Mouse (Mus musculus): ENCODE data around the gene Gm17364. TPM values are rescaled to one million over a fixed set of nuclear protein-coding genes. Genes with fewer than 3 reads are reported as not detected.
"Not testable (repeated sequence)": the region's sequence is repeated elsewhere in the genome, so short reads cannot be mapped to it uniquely, and the experiment has no call there.

Gm17364 gene
- total RNA-seq, 4 experiments from 2014 or later = not detected

GRCm38 (mm10) chr13:41252141-41252540 lies 21.6 kb downstream of the Gm17364 start:
- no peak for DNase-seq (ENCODE audit: low spot score in 2 of 2)

DNA sequence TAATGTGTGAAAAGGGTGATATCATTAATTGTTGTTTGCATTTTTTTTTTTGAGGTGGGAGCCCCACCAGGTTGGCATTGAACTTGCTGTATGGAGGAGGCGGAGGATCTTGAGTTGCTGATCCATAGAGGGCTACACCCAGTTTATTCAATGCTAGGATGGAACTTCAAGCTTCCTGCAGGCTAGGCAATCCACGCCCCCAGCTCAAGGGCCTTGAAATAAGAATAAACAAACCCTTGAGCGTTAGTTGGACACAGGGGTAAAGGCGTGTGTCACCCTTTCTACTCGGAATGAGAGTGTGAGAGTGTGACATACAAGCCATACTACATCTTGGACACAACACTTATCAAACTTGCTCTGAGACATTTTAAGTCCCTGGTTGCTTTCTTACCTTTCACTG lies 22.1 kb downstream of the Gm17364 start:
- no peak for DNase-seq (ENCODE audit: low spot score in 2 of 2)

DNA sequence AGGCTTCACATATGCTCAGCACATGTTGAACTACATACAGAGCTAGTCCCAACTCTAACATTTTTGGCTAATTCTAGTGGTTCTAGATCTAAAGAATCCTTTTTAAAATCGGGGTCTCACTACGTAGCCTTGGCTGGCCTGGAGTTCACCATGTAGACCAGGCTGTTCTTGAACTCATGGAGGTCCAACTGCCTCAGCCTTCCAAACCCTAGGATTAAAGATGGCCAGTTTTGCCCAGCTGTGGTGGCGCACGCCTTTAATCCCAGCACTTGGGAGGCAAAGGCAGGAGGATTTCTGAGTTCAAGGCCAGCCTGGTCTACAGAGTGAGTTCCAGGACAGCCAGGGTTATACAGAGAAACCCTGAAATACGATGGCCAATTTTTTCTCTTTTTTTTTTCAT lies 22.5 kb downstream of the Gm17364 start:
- DNase-seq (ENCODE audit: low spot score in 2 of 2) = not testable (repeated sequence)

DNA sequence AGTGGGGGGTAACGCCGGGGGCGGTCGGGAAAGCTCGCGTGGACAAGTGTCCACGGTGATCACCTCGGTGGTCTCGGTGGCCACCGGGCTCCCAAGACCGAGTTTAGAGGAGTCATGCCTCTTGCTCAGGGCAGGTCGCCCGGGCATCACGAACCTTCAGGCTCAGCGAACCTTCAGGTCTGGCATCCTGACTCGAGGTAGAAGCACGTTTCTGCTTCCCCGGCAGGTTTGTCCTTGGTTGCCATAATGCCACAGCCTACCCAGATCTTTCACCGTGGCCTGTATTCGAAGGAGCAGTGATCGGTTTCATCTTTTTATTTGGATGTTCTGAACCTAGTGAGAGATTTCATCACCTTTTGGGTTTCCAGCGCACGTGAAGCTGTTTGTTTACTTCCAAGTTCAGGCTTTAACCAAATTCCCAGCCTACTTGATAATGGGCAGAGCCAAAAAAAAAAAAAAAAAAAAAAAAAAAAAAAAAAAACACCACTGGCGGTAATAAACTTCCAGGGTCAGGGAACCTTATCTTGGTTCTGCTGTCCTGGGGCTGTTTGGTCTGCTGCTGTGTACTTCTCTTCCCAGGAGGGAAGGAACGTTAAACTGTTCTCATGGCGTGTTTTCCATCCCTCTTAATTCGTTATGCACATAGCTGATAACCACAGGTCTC lies 23.3 kb downstream of the Gm17364 start:
- peak in 1 of 2 experiments; percentile 39 for DNase-seq (ENCODE audit: low spot score in 2 of 2)

- DNase-seq (ENCODE audit: low spot score in 2 of 2) = peak; percentile 94 to 95
These were observed 24.0 kb downstream of the Gm17364 start, which contains the start of gene Smim13 for GRCm38 (mm10) chr13:41249538-41250317. Smim13 (plus strand) TSS chr13:41249844.

DNA sequence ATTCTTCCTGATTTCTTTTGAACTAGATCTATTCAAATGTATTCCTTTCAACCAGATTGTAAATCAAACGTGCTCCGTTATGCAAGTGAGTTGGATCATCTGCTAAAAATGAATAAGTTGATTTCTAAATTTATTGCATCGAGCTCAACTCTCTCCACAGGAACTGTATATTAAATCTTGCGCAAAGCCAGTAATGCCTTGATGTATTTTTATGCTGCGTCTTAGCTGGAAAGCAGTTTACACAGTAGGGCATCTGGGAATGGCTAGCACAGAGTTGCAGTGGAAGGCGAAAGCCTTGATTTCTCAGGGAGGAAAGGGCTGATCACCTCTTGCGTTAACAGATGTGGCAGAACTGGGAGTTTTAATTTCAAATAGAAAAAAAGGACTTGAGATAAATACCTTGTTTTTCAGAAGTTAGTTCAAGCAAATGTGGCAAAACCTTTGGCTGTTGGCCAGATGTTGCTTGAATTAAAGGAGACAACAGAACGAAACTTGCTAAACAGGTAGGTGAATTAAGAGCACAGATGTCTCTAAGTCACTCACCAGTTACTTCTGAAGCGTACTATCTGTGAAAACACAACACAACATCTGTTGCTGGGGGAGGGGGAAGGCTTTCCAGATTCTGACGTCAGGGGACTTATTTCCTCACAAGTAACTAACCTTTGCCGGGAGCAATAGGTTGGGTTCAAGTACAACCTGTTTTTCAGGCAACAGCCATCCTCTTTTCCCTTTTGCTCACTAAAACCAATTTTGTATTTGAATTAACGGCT lies 24.8 kb downstream of the Gm17364 start:
- no peak for DNase-seq (ENCODE audit: low spot score in 2 of 2)

DNA sequence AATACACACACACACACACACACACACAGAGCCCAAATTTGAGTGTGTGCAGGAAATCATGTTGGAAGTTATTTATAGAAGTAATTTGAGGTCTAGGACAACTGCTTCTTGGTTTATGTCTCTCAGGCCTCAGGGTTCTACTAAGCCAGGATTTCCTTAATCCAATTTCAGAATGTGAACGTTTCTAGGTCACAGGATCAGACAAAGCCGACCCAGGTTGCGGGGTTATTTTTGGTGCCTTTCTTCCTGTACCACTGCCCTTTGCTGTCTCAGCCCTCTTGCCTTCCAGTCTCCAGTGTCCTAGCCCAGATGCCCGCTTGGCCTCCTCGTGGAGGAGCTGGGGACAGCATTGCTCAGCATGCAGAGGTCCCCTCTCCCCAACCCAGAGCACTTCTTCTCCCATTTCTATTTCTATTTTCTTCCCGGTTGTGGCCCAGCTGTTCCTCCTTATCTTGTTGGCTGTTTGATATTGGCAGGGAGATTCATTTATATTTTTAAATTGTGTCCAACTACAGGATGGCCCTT lies 29.4 kb downstream of the Gm17364 start:
- DNase-seq (ENCODE audit: low spot score in 2 of 2) = no peak

DNA sequence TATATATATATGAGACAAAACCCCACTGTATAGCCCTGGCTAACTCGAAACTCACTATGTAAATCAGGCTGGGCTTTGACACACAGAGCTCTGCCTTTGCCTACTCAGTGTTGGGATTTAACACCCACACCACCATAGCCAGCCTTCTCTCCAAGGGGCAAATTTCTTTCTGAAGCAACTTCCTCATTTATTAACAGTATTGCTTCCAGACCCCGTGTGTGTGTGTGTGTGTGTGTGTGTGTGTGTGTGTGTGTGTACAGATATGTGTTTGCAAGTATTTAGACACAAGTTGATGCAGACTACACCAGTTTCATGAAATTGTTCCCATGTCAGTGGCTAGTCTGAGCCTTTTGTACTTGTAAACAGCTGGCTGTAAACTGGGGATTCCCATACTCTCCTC lies 32.2 kb downstream of the Gm17364 start:
- DNase-seq (ENCODE audit: low spot score in 2 of 2) = no peak

DNA sequence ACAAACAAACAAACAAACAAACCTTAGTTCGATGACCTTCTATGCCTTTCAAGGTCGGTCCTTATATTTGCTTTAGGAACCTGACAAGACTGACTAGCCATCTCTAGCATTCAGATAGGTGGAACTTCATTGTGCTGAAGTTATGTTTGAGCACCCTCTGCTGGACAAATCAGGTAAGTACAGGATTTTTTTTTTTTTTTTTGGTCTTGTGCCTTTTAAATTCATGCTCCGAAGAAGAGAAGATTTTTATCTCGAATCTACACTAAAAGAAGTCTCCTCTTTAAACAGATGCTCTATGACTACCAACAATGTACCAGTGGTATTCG lies 35.0 kb downstream of the Gm17364 start:
- no peak for DNase-seq (ENCODE audit: low spot score in 2 of 2)

DNA sequence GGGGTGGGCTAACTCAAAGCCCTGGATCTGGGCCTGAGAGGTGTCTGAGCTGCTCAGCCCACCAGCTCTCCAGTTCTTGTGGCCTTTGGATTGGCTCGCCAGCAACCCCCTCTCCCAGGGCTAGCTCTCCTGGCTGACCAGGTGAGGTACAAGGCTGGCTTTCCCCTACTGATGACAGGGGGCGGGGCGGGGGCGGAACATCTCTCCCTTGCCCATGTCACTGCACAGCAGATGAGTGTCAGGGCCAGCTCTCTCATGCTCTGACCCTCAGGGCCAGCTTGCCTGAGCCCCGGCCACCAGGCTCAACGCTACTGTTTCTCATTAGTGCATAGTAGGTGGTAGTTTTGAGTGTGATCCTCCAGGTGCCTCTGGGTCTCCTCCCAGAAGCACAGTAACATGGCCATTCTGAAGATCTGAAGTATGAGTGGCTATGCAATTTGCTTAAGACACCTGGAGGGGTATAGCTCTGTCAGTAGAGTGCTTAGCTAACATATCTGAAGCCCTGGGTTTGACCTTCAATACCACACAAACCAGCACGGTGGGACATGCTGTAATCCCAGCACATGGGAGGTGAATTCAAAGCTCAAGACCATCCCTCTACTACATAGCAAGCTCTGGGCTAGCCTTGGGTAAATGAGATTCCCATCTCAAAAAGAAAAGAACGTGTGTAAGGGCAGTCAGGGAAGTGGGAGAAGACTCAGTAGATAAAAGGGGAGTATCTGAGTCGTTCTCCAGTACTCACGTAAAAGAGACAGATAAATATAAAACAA lies 35.6 kb downstream of the Gm17364 start:
- DNase-seq (ENCODE audit: low spot score in 2 of 2) = no peak

- no peak for DNase-seq (ENCODE audit: low spot score in 2 of 2)
These were observed 37.7 kb downstream of the Gm17364 start for GRCm38 (mm10) chr13:41235845-41236741.

- no peak for DNase-seq (ENCODE audit: low spot score in 2 of 2)
These were observed 38.6 kb downstream of the Gm17364 start for GRCm38 (mm10) chr13:41235181-41235580.

DNA sequence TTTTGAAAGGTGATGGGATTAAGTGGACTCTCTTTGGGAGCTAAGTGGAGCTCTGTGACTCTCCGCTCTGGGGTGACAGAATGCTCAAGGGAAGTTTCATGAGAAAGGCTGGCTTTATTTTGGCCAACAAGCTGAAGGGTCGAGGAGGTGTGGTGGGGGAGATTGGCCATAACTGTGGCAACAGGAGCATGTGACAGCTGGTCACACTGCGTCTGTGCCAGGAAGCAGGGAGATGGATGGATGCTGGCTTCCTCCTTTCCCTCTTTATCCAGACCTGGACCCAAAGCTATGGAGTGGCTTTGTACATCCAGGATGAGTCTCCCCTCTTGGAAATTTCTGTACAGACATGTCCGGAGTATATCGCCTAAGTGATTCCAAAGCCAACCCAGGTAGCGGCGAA lies 40.5 kb downstream of the Gm17364 start:
- DNase-seq (ENCODE audit: low spot score in 2 of 2) = no peak

DNA sequence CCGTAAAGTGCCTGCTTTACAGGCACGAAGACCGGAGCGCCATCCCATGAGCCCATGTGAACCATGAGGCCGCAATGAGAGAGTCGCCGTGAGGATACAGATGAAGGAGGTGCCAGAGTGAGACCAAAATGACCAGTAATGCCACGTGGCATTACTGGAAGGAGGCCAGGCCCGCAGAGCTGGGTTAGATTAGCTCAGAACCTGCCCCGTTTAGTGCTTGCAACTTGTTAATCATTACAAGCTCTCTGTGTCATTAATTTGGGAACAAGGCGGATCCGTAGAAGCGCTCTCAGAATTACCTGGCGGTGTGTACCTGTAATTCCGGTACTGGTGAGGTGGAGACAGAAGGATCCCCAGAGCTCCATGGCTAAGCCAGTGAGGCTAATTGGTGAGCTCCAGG lies 41.6 kb downstream of the Gm17364 start:
- DNase-seq (ENCODE audit: low spot score in 2 of 2) = no peak

DNA sequence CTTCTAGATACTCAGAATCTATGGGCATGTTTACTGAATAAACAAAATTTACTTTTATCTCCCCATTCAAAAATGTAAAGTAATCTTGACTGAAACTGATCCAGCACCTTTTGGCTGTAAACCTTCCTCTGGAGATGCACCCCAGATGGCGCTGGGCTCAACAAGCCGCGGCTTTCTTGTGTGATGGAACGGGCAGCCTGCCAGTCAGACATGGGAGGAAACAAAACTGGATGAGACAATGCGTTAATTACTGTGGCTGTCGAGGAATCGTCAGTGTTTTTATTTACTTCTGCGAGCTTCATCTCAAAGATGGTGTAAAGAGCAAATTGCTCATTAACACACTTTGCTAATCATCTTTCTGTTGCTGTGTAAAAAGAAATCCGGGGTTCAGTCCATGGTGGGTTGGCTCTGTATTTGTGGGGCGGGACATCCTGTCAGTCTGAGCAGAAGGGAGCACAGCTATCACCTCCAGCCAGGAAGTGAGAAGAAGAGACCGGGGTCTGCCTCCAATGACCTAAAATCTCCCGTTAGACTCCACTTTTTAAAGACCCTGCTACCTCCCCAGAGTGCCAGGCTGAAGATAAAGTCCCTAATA lies 42.3 kb downstream of the Gm17364 start:
- peak in 1 of 2 experiments; percentile 41 for DNase-seq (ENCODE audit: low spot score in 2 of 2)

DNA sequence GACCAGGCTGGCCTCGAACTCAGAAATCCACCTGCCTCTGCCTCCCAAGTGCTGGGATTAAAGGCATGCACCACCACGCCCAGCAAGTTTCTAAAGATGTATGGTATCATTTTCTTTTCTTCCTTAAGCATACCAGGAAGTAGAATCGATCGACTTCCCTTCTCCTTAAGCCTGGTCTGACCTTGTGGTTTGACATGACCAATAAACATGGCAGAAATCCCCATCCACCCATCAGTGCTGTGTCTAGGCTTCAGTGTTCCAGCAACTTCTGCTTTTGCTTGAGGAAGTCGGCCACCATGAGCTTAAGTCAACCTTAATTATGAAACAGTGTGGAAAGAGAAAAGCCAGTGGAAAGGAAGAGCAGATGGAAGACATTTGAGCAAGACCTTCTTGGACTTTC lies 43.5 kb downstream of the Gm17364 start:
- DNase-seq (ENCODE audit: low spot score in 2 of 2) = no peak

DNA sequence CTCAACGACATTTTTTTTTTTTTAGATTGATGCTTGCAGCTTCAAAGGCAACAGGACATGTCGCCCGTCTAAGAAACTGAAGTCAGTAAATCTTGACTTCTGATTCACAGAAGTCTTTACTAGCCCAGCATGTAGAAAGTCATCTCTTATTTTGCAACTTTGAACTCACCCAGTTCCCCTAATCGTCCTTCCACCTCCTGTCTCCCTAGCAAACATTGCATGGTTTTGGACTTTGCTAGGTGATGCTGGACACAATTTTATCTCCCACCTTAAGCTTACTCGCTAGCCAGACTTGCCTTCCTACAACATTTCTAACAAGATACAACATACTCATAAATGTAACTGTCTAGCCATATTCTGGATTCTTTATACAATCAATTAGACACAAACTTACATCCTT lies 45.7 kb downstream of the Gm17364 start:
- no peak for DNase-seq (ENCODE audit: low spot score in 2 of 2)

- no peak for DNase-seq (ENCODE audit: low spot score in 2 of 2)
These were observed 47.3 kb downstream of the Gm17364 start for GRCm38 (mm10) chr13:41226513-41226912.

All from layer of hippocampus, adult 8-10 months (tissue).